Mouse (Mus musculus): Measurements from ENCODE around the gene Tssk3. TPM values are rescaled to one million over a fixed set of nuclear protein-coding genes. Genes with fewer than 3 reads are reported as not detected.

The Tssk3 gene
- polyA plus RNA-seq, 2 experiments: not detected

DNA sequence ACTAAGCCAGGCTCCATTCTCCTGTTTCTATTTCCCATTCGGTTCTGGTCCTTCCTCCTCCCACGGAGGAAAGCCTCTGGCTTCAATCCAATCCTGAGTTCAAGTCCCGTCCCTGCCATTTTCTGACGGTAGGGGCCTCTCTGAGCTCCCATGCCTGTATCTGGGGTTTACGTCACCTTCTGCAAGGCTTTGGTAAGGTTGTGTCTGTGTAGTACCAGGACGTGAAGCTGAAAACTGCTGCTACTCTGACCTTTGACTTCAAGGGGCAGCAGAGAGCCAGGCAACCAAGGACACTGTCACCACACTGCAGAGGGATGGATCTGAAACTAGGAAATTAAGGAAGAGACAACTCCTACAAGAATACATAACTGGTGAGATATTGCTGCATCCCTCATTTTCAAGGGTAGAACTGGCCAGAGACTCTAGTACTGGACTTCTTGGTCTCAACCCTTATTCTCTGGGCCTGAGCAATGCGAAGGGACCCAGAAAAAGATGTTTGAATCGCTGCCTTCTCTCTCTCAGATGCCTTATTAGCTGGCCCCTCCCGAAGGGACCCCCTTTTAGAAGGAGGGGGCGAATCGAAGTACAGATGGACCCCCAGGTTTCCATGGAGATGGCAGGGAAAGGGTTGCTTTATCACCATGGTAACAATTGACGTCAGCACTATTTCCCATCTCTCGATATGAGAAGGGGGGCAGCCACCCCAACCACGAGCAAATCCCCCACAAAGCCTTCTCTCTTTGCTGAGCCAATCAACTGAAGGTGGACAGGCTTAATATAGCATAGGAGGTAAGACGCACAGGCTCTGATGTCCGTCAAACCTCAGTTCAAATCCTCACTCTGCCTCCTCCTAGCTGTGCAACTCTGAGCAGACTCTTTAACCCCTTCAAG, 5.1 kb upstream of the Tssk3 start:
- H3K9me3 ChIP-seq (ENCODE audit: control insufficient read depth, low read length): no peaks in the 10 kb centered on the region
- H3K4me2 ChIP-seq (ENCODE audit: low read depth): no peak overlapping the region
- no peak overlapping the region for H3K4me3 ChIP-seq (ENCODE audit: insufficient read depth in 1 of 2, low read depth in 2 of 2, low read length in 2 of 2)
- H3K4me1 ChIP-seq (replicated peaks; ENCODE audit: control insufficient read depth in 2 of 2, insufficient read depth in 2 of 2, low read length in 1 of 2): peaks cover 0 to 16% of the 10 kb centered on the region in 2 experiments; a peak in 2 of 4 replicates
- no peaks in the 10 kb centered on the region for H3K36me3 ChIP-seq (replicated peaks; ENCODE audit: control insufficient read depth, insufficient read depth, low read depth)
- 16% methylated on average over 16 of the region's 16 CpGs for WGBS (ENCODE audit: insufficient replicate concordance)
- H3K27me3 ChIP-seq (ENCODE audit: control insufficient read depth, insufficient read depth, low read length): peaks cover 18% of the 10 kb centered on the region
- ATAC-seq (ENCODE audit: insufficient read depth) (no peak), DNase-seq (ENCODE audit: low read depth in 3 of 3, low spot score in 3 of 3) (peak in 1 of 3 experiments; percentile 37)
- TF ChIP-seq CTCF (IDR thresholded peaks at IDR 0.05; ENCODE audit: low read depth) (peak; percentile 55), EP300 (IDR thresholded peaks at IDR 0.05; ENCODE audit: low read depth) (no peak)
- no peak overlapping the region for H3K27ac ChIP-seq
- no peak overlapping the region for H3K9ac ChIP-seq (replicated peaks)

DNA sequence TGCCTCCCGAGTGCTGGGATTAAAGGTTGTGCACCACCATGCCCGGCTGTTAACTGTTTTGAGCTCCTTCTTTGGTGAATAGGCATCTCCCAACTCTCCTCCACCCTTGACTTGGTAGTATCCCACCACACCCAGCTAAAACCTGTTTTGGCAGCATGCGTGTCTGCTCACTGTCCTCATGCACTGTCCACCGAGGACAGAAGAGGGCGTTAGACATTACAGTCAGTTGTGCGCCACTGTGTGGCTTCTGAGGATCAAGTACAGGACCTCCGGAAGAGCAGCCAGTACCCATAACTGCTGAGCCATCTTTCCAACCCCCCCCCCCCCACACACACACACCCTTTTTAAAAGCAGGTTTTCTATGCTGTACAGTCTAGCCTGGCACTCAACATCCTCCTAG, 3.9 kb upstream of the Tssk3 start:
- Histone ChIP-seq H3K9me3 (ENCODE audit: control insufficient read depth, low read length) (no peaks in the 10 kb centered on the region), H3K27me3 (ENCODE audit: control insufficient read depth, insufficient read depth, low read length) (peaks cover 24% of the 10 kb centered on the region), H3K4me2 (ENCODE audit: low read depth) (no peak overlapping the region), H3K36me3 (replicated peaks; ENCODE audit: control insufficient read depth, insufficient read depth, low read depth) (no peaks in the 10 kb centered on the region; the same call in 1 of the 2 replicates), H3K9ac (replicated peaks) (no peak overlapping the region), H3K4me1 (replicated peaks; ENCODE audit: control insufficient read depth in 2 of 2, insufficient read depth in 2 of 2, low read length in 1 of 2) (peaks cover 0 to 11% of the 10 kb centered on the region in 2 experiments; a peak in 2 of 4 replicates), H3K27ac (no peak overlapping the region), H3K4me3 (ENCODE audit: insufficient read depth in 1 of 2, low read depth in 2 of 2, low read length in 2 of 2) (no peak overlapping the region)
- ATAC-seq (ENCODE audit: insufficient read depth) (no peak), DNase-seq (ENCODE audit: low read depth in 3 of 3, low spot score in 3 of 3) (no peak)
- WGBS (ENCODE audit: insufficient replicate concordance): 56% methylated on average over 7 of the region's 7 CpGs
- TF ChIP-seq CTCF (IDR thresholded peaks at IDR 0.05; ENCODE audit: low read depth) (peak; percentile 46), EP300 (IDR thresholded peaks at IDR 0.05; ENCODE audit: low read depth) (no peak)

DNA sequence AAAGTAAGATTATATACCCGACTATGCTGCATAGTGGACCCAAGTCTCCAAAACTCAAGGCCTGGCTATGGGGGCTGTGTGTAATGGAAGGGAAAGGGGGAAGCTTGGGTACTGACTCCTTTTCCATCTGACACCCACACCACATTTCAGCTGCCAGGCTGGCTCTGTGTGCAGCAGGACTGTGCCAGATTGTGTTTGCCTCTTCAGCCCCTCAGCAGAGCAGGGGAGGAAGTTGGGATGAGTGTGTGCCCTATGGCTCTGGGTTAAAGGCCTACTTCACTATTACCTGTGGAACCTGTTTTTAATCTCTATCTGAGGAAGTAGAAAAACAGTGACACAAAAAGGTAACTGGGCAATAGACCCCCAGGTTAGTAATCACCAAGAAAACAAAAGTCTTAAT, 9.7 kb downstream of the Tssk3 start:
- Histone ChIP-seq H3K9me3 (ENCODE audit: control insufficient read depth, low read length) (no peaks in the 10 kb centered on the region), H3K27me3 (ENCODE audit: control insufficient read depth, insufficient read depth, low read length) (no peaks in the 10 kb centered on the region), H3K27ac (no peak overlapping the region), H3K9ac (replicated peaks) (no peak overlapping the region), H3K36me3 (replicated peaks; ENCODE audit: control insufficient read depth, insufficient read depth, low read depth) (peaks cover 94% of the 10 kb centered on the region), H3K4me3 (ENCODE audit: insufficient read depth in 1 of 2, low read depth in 2 of 2, low read length in 2 of 2) (no peak overlapping the region), H3K4me2 (ENCODE audit: low read depth) (no peak overlapping the region), H3K4me1 (replicated peaks; ENCODE audit: control insufficient read depth in 2 of 2, insufficient read depth in 2 of 2, low read length in 1 of 2) (no peaks in the 10 kb centered on the region)
- ATAC-seq (ENCODE audit: insufficient read depth) (no peak), DNase-seq (ENCODE audit: low read depth in 3 of 3, low spot score in 3 of 3) (no peak)
- WGBS (ENCODE audit: insufficient replicate concordance): 73% methylated on average over 1 of the region's 1 CpGs
- TF ChIP-seq EP300 (IDR thresholded peaks at IDR 0.05; ENCODE audit: low read depth) (no peak), CTCF (IDR thresholded peaks at IDR 0.05; ENCODE audit: low read depth) (no peak)

DNA sequence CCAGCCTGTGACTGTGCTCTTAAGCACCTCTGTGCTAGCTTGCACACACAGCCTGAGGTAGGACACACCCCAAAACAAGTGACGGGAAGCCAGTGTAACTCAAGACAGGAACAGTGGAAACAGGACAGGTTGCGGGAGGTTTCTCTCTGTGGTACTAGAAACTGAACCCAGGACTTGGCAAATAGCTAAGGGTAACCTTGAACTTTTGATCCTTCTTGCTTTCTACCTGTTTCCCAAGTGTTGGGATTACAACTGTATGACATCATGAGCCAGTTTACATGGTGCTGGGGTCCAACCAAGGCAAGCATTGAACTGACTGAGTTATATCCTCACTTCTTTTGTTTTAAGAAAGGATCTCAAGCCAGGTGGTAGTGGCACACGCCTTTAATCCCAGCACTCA, 11.0 kb downstream of the Tssk3 start:
- H3K9me3 ChIP-seq (ENCODE audit: control insufficient read depth, low read length): no peaks in the 10 kb centered on the region
- DNase-seq (ENCODE audit: low read depth in 3 of 3, low spot score in 3 of 3) (no peak), ATAC-seq (ENCODE audit: insufficient read depth) (no peak)
- peaks cover 94% of the 10 kb centered on the region for H3K36me3 ChIP-seq (replicated peaks; ENCODE audit: control insufficient read depth, insufficient read depth, low read depth)
- H3K9ac ChIP-seq (replicated peaks): no peak overlapping the region
- no peak overlapping the region for H3K4me2 ChIP-seq (ENCODE audit: low read depth)
- H3K4me3 ChIP-seq (ENCODE audit: insufficient read depth in 1 of 2, low read depth in 2 of 2, low read length in 2 of 2): no peak overlapping the region
- H3K27me3 ChIP-seq (ENCODE audit: control insufficient read depth, insufficient read depth, low read length): no peaks in the 10 kb centered on the region
- H3K27ac ChIP-seq: no peak overlapping the region
- 90% methylated on average over 3 of the region's 3 CpGs for WGBS (ENCODE audit: insufficient replicate concordance)
- TF ChIP-seq CTCF (IDR thresholded peaks at IDR 0.05; ENCODE audit: low read depth): no peak
- no peak for TF ChIP-seq EP300 (IDR thresholded peaks at IDR 0.05; ENCODE audit: low read depth)
- no peaks in the 10 kb centered on the region for H3K4me1 ChIP-seq (replicated peaks; ENCODE audit: control insufficient read depth in 2 of 2, insufficient read depth in 2 of 2, low read length in 1 of 2)

DNA sequence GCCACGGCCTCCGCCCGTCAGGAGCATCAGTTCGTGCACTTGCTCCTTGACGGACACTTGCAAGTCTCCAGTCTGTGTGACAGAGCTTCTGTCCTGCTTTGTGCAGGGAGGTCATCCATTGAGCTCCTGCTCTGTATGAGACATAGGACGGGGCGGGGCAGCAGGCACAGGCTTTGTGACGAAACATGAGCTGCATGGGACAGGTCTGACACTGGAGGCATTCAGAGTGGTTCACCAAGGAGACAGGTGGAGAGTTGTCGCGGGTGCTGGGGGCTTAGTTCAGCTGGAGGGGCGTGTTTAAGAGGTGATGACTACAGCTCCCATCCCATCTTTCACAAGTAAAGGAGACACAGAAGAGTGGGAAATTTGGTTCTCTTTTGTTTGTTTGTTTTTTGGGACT, 14.8 kb downstream of the Tssk3 start:
- Histone ChIP-seq H3K9ac (replicated peaks) (no peak overlapping the region), H3K4me3 (ENCODE audit: insufficient read depth in 1 of 2, low read depth in 2 of 2, low read length in 2 of 2) (no peak overlapping the region), H3K4me1 (replicated peaks; ENCODE audit: control insufficient read depth in 2 of 2, insufficient read depth in 2 of 2, low read length in 1 of 2) (no peaks in the 10 kb centered on the region), H3K9me3 (ENCODE audit: control insufficient read depth, low read length) (no peaks in the 10 kb centered on the region), H3K27me3 (ENCODE audit: control insufficient read depth, insufficient read depth, low read length) (no peaks in the 10 kb centered on the region), H3K4me2 (ENCODE audit: low read depth) (no peak overlapping the region), H3K36me3 (replicated peaks; ENCODE audit: control insufficient read depth, insufficient read depth, low read depth) (peaks cover 92% of the 10 kb centered on the region), H3K27ac (no peak overlapping the region)
- WGBS (ENCODE audit: insufficient replicate concordance): 82% methylated on average over 11 of the region's 11 CpGs
- TF ChIP-seq EP300 (IDR thresholded peaks at IDR 0.05; ENCODE audit: low read depth): no peak
- TF ChIP-seq CTCF (IDR thresholded peaks at IDR 0.05; ENCODE audit: low read depth): no peak
- DNase-seq (ENCODE audit: low read depth in 3 of 3, low spot score in 3 of 3): no peak
- ATAC-seq (ENCODE audit: insufficient read depth): no peak

All from liver, embryonic 14.5 days (tissue).